Mouse (Mus musculus): ENCODE data around the gene Cux2.

- TF ChIP-seq BHLHE40 (IDR thresholded peaks at IDR 0.05; ENCODE audit: borderline replicate concordance, low read depth, low read length) (no peak), USF1 (IDR thresholded peaks at IDR 0.05; ENCODE audit: low read depth, low read length) (no peak), CTCF (IDR thresholded peaks at IDR 0.05 in 2 of 3, conservative IDR thresholded peaks at IDR 0.05 in 1 of 3; ENCODE audit: control insufficient read depth in 1 of 3, insufficient read depth in 1 of 3, low read depth in 2 of 3, low read length in 3 of 3, poor library complexity in 1 of 3, severe bottlenecking in 1 of 3) (no peak), POLR2AphosphoS5 (IDR thresholded peaks at IDR 0.05; ENCODE audit: borderline replicate concordance, low read depth, low read length) (no peak), ZNF384 (IDR thresholded peaks at IDR 0.05; ENCODE audit: low read depth, low read length) (no peak), RCOR1 (IDR thresholded peaks at IDR 0.05; ENCODE audit: low read depth, low read length) (no peak), MAX (IDR thresholded peaks at IDR 0.05; ENCODE audit: low read length) (no peak), POLR2A (IDR thresholded peaks at IDR 0.05; ENCODE audit: control insufficient read depth in 1 of 2, insufficient read depth in 1 of 2, low read depth in 1 of 2, low read length in 2 of 2, poor library complexity in 1 of 2) (no peak)
Observed at GRCm38 (mm10) chr5:121938065-121938849, 111.6 kb downstream of the Cux2 start.
